Mouse (Mus musculus): ENCODE data around the gene Gkn3. TPM values are rescaled to one million over a fixed set of nuclear protein-coding genes. Genes with fewer than 3 reads are reported as not detected.

Gene Gkn3
- total RNA-seq (2014; fragmentation: Nextera tagmentation) (not detected in 2 replicates), total RNA-seq (2017) (not detected in 2 replicates), polyA plus RNA-seq (2012) (not detected in 2 replicates)

DNA sequence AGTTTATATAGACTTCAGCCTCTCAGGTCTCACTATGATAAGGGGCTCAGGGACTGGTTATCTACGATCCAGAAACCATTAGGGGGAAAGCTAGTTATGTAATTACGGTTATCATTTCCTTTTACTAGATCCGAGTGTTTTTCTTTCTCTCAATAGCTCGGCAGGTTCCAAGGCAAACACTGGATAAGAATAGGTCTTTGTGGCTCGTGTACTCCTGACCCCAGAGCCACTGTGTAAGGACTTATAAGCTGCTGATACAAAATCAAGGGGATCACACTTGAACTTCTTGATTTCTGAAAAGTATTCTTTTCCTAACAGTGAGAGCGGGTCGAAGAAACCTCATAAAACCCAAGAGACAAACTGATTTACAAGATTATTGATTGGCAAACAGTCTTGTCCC is at the start of gene Gkn3:
Gkn3 (minus strand) TSS at position 59 of the 400 bp plus-strand sequence.
- Histone ChIP-seq H3K27me3 (ENCODE audit: insufficient read depth, low read length) (peaks cover 46% of the 10 kb centered on the region), H3K4me1 (ENCODE audit: insufficient read depth, low read depth, low read length) (peaks cover 2% of the 10 kb centered on the region), H3K4me3 (ENCODE audit: low read depth, low read length) (no peak within 1 kb of the TSS), H3K9me3 (replicated peaks) (no peaks in the 10 kb centered on the region), H3K36me3 (replicated peaks) (no peaks in the 10 kb centered on the region)
- TF ChIP-seq GATA2 (IDR thresholded peaks at IDR 0.05; ENCODE audit: borderline replicate concordance, low read depth, low read length), result no peak
- TF ChIP-seq CTCF (IDR thresholded peaks at IDR 0.05; ENCODE audit: low read depth, low read length), result no peak
- no peak for TF ChIP-seq POLR2AphosphoS5 (IDR thresholded peaks at IDR 0.05; ENCODE audit: insufficient replicate concordance, low read depth, low read length)
- no peak for TF ChIP-seq GATA1 (IDR thresholded peaks at IDR 0.05; ENCODE audit: borderline replicate concordance, low read length)
- no peak for TF ChIP-seq TAL1 (conservative IDR thresholded peaks at IDR 0.05; ENCODE audit: low read depth, low read length)
- no peak for DNase-seq (ENCODE audit: low spot score)
- ATAC-seq (ENCODE audit: extremely low read depth, insufficient number of reproducible peaks, low FRiP score, poor library complexity, severe bottlenecking), result no peak

DNA sequence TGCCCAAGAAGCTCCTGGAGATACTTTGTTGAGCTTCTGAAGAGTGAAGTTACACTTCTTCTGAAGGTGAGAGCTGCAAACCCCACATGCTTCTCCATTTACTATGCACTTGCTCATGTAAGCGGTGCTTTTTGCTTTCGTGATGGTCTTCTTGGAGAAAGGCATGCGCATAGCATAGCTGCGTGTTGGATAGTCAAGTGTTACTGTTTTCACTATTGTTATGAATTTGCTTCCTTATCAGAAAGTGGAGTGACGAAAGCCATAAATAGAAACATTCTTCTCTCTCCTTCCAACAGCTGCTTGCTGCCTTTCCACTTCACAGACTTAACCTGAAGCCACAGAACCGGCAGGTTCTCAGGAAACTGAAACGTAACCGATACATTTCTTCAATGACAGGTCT is 48.0 kb upstream of the Gkn3 start:
- ATAC-seq (ENCODE audit: extremely low read depth, insufficient number of reproducible peaks, low FRiP score, poor library complexity, severe bottlenecking) (no peak), DNase-seq (ENCODE audit: low spot score) (no peak)
- no peaks in the 10 kb centered on the region for H3K9me3 ChIP-seq (replicated peaks)
- H3K4me3 ChIP-seq (ENCODE audit: low read depth, low read length), result no peak overlapping the region
- no peak for TF ChIP-seq CTCF (IDR thresholded peaks at IDR 0.05; ENCODE audit: low read depth, low read length)
- TF ChIP-seq TAL1 (conservative IDR thresholded peaks at IDR 0.05; ENCODE audit: low read depth, low read length), result no peak
- no peak for TF ChIP-seq GATA1 (IDR thresholded peaks at IDR 0.05; ENCODE audit: borderline replicate concordance, low read length)
- TF ChIP-seq POLR2AphosphoS5 (IDR thresholded peaks at IDR 0.05; ENCODE audit: insufficient replicate concordance, low read depth, low read length), result no peak
- TF ChIP-seq GATA2 (IDR thresholded peaks at IDR 0.05; ENCODE audit: borderline replicate concordance, low read depth, low read length), result no peak
- peaks cover 7% of the 10 kb centered on the region for H3K27me3 ChIP-seq (ENCODE audit: insufficient read depth, low read length)
- H3K36me3 ChIP-seq (replicated peaks), result no peaks in the 10 kb centered on the region
- H3K4me1 ChIP-seq (ENCODE audit: insufficient read depth, low read depth, low read length), result no peaks in the 10 kb centered on the region

DNA sequence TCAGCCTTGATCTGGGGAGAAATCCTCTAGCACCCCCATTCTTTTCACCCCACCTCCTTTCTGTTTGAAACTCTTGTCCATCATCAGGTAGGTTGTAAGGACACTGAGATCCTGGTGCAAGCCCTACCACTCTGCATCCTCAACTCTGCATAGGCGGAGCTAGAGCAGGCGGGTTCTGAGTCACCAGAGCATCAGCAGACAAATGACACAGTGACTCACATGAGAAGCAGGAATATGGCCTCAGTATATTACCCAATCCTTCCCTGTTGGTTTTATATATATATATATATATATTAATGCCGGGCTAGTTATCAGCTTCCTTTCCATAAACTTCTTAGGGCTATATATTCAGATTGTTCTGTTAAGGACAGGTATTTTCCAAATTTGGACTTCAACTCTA is 47.1 kb upstream of the Gkn3 start:
- H3K9me3 ChIP-seq (replicated peaks), result no peaks in the 10 kb centered on the region
- peaks cover 4% of the 10 kb centered on the region for H3K27me3 ChIP-seq (ENCODE audit: insufficient read depth, low read length)
- H3K36me3 ChIP-seq (replicated peaks), result no peaks in the 10 kb centered on the region
- TF ChIP-seq CTCF (IDR thresholded peaks at IDR 0.05; ENCODE audit: low read depth, low read length) (no peak), GATA2 (IDR thresholded peaks at IDR 0.05; ENCODE audit: borderline replicate concordance, low read depth, low read length) (no peak), GATA1 (IDR thresholded peaks at IDR 0.05; ENCODE audit: borderline replicate concordance, low read length) (no peak), TAL1 (conservative IDR thresholded peaks at IDR 0.05; ENCODE audit: low read depth, low read length) (no peak), POLR2AphosphoS5 (IDR thresholded peaks at IDR 0.05; ENCODE audit: insufficient replicate concordance, low read depth, low read length) (no peak)
- no peak overlapping the region for H3K4me3 ChIP-seq (ENCODE audit: low read depth, low read length)
- ATAC-seq (ENCODE audit: extremely low read depth, insufficient number of reproducible peaks, low FRiP score, poor library complexity, severe bottlenecking), result no peak
- DNase-seq (ENCODE audit: low spot score), result no peak
- H3K4me1 ChIP-seq (ENCODE audit: insufficient read depth, low read depth, low read length), result no peaks in the 10 kb centered on the region

DNA sequence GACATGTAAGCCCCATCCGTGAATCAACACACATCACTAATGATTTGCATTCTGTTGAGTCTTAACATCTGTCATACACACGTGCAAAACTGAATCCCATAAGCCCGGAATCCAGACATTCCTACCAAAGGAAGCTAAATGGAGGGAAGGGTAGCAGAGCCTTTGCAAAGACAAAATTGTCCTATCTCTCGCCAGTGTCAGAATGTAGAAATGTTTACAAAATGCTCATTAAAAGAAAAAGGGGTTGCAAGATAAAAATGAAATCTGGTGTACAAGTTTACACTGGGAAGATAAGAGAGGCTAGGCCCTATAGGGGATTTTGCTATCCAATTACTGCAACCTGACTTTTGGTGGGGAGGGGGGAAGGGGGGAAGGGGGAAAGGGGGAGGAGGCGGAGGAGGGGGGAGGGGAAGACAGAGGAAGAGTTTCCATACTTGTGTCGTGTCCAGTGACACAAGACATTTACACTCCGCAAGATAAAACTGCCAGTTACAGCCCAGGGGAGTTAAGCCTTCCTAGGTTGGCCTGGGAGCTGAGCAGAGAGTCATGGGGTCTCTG is 39.8 kb upstream of the Gkn3 start, which contains the start of gene Bmp10:
Bmp10 (plus strand) TSS at position 508 of the 558 bp plus-strand sequence.
- H3K4me3 ChIP-seq (ENCODE audit: low read depth, low read length), result no peak within 1 kb of the TSS
- H3K9me3 ChIP-seq (replicated peaks), result no peaks in the 10 kb centered on the region
- no peak for ATAC-seq (ENCODE audit: extremely low read depth, insufficient number of reproducible peaks, low FRiP score, poor library complexity, severe bottlenecking)
- no peak for DNase-seq (ENCODE audit: low spot score)
- no peaks in the 10 kb centered on the region for H3K4me1 ChIP-seq (ENCODE audit: insufficient read depth, low read depth, low read length)
- H3K27me3 ChIP-seq (ENCODE audit: insufficient read depth, low read length), result peaks cover 22% of the 10 kb centered on the region
- TF ChIP-seq TAL1 (conservative IDR thresholded peaks at IDR 0.05; ENCODE audit: low read depth, low read length) (no peak), POLR2AphosphoS5 (IDR thresholded peaks at IDR 0.05; ENCODE audit: insufficient replicate concordance, low read depth, low read length) (no peak), GATA2 (IDR thresholded peaks at IDR 0.05; ENCODE audit: borderline replicate concordance, low read depth, low read length) (no peak), CTCF (IDR thresholded peaks at IDR 0.05; ENCODE audit: low read depth, low read length) (no peak), GATA1 (IDR thresholded peaks at IDR 0.05; ENCODE audit: borderline replicate concordance, low read length) (no peak)
- H3K36me3 ChIP-seq (replicated peaks), result no peaks in the 10 kb centered on the region

DNA sequence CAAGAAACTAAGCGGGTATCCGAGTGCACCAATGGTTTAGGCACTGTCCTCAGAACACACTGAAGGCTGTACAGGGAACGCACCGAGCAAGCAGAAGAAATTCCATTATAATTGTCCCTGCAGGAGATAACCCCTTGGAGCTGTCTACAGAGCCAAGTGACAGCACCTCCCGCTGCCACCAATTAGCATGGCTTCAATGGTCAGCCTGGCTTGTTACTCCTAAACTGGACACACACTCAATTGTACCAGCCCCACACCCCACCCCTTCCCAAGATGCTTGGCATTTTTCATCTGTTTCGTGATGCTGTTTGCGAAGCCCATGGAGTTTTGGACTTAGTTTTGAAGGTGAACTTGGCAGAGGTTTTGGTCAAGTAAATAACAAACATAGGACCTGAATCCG is 38.9 kb upstream of the Gkn3 start:
- no peaks in the 10 kb centered on the region for H3K4me1 ChIP-seq (ENCODE audit: insufficient read depth, low read depth, low read length)
- peaks cover 26% of the 10 kb centered on the region for H3K27me3 ChIP-seq (ENCODE audit: insufficient read depth, low read length)
- no peak overlapping the region for H3K4me3 ChIP-seq (ENCODE audit: low read depth, low read length)
- no peak for DNase-seq (ENCODE audit: low spot score)
- no peaks in the 10 kb centered on the region for H3K9me3 ChIP-seq (replicated peaks)
- no peak for ATAC-seq (ENCODE audit: extremely low read depth, insufficient number of reproducible peaks, low FRiP score, poor library complexity, severe bottlenecking)
- TF ChIP-seq POLR2AphosphoS5 (IDR thresholded peaks at IDR 0.05; ENCODE audit: insufficient replicate concordance, low read depth, low read length), result no peak
- TF ChIP-seq TAL1 (conservative IDR thresholded peaks at IDR 0.05; ENCODE audit: low read depth, low read length), result no peak
- no peak for TF ChIP-seq CTCF (IDR thresholded peaks at IDR 0.05; ENCODE audit: low read depth, low read length)
- TF ChIP-seq GATA1 (IDR thresholded peaks at IDR 0.05; ENCODE audit: borderline replicate concordance, low read length), result no peak
- TF ChIP-seq GATA2 (IDR thresholded peaks at IDR 0.05; ENCODE audit: borderline replicate concordance, low read depth, low read length), result no peak
- H3K36me3 ChIP-seq (replicated peaks), result no peaks in the 10 kb centered on the region

DNA sequence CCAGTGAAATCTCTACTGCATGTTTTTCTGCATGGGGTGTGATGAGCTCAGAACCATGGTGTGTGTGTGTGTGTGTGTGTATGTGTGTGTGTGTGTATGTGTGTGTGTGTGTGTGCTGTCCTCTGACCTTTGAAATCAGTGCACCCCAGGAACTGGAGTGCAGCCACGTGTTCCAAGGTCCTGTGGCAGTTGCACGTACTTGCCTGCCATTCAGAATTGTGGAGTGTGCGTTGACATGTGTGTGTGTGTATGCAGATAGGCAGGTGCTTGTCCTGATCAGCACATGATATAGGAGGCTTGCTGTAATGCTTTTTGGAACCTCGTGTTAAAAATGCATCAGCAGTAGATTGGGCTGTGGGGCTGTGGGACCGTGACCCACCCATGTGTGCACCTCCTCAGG is 38.2 kb upstream of the Gkn3 start:
- Histone ChIP-seq H3K4me3 (ENCODE audit: low read depth, low read length) (no peak overlapping the region), H3K27me3 (ENCODE audit: insufficient read depth, low read length) (peaks cover 32% of the 10 kb centered on the region), H3K36me3 (replicated peaks) (no peaks in the 10 kb centered on the region), H3K4me1 (ENCODE audit: insufficient read depth, low read depth, low read length) (no peaks in the 10 kb centered on the region), H3K9me3 (replicated peaks) (no peaks in the 10 kb centered on the region)
- no peak for TF ChIP-seq GATA2 (IDR thresholded peaks at IDR 0.05; ENCODE audit: borderline replicate concordance, low read depth, low read length)
- no peak for TF ChIP-seq TAL1 (conservative IDR thresholded peaks at IDR 0.05; ENCODE audit: low read depth, low read length)
- no peak for TF ChIP-seq CTCF (IDR thresholded peaks at IDR 0.05; ENCODE audit: low read depth, low read length)
- no peak for TF ChIP-seq GATA1 (IDR thresholded peaks at IDR 0.05; ENCODE audit: borderline replicate concordance, low read length)
- TF ChIP-seq POLR2AphosphoS5 (IDR thresholded peaks at IDR 0.05; ENCODE audit: insufficient replicate concordance, low read depth, low read length), result no peak
- ATAC-seq (ENCODE audit: extremely low read depth, insufficient number of reproducible peaks, low FRiP score, poor library complexity, severe bottlenecking) (no peak), DNase-seq (ENCODE audit: low spot score) (no peak)

Measured in G1E (cell line).